Mouse (Mus musculus) lung, embryonic 16.5 days (tissue): ENCODE measurements around the gene 9930104L06Rik. TPM values are rescaled to one million over a fixed set of nuclear protein-coding genes. Genes with fewer than 3 reads are reported as not detected.
A peak's percentile ranks its signal among the peaks of the same experiment; 100 is the strongest.

Source experiments
- ATAC-seq: fragments of 200-750 bp; cut with Nextera tagmentation; 2 replicates; pipeline ENCODE4 v1.8.0; 2017; ENCODE audit warnings: low read depth, mild to moderate bottlenecking, moderate library complexity
- H3K27ac ChIP-seq: fragments of 300-500 bp; sonication (generic); 2 replicates; pipeline ENCODE4 v1.5.1; 2014; ENCODE audit warnings: mild to moderate bottlenecking, control low read depth, low read length
- H3K27me3 ChIP-seq: fragments of 300-500 bp; sonication (generic); 2 replicates; pipeline ENCODE4 v1.6.1; 2014; ENCODE audit warnings: low read depth, low read length, mixed read lengths; ENCODE audit not compliant: control insufficient read depth, insufficient read depth
- H3K36me3 ChIP-seq: fragments of 300-500 bp; sonication (generic); 2 replicates; pipeline ENCODE4 v1.6.1; 2014; ENCODE audit warnings: low read length; ENCODE audit not compliant: control insufficient read depth, insufficient read depth
- H3K4me1 ChIP-seq: fragments of 300-500 bp; sonication (generic); replicated peaks from 2 replicates; pipeline ENCODE4 v1.6.1; 2014; ENCODE audit warnings: low read length, mixed read lengths; ENCODE audit not compliant: control insufficient read depth, insufficient read depth
- H3K4me2 ChIP-seq: fragments of 300-500 bp; sonication (generic); 2 replicates; pipeline ENCODE4 v1.6.1; 2014; ENCODE audit warnings: low read depth, low read length, control low read depth
- H3K4me3 ChIP-seq: fragments of 300-500 bp; sonication (generic); 2 replicates; pipeline ENCODE4 v1.5.1; 2014; ENCODE audit warnings: mild to moderate bottlenecking, low read length, control low read depth
- H3K9ac ChIP-seq: fragments of 300-500 bp; sonication (generic); 2 replicates; pipeline ENCODE4 v1.6.1; 2014; ENCODE audit warnings: low read length, control low read depth
- H3K9me3 ChIP-seq: fragments of 300-500 bp; sonication (generic); 2 replicates; pipeline ENCODE4 v1.6.1; 2016; ENCODE audit warnings: low read length; ENCODE audit not compliant: control insufficient read depth
- WGBS: fragments of 180-500 bp; shearing (Covaris S2); extraction: QIAGEN DNeasy Blood & Tissue Kit; methylation state at CpG from one replicate; pipeline ENCODE4 v1.1.7; 2014; 5-methylcytosine and 5-hydroxymethylcytosine counted together
- polyA plus RNA-seq: library from polyadenylated mRNA; unstranded; fragments of >200 nt; fragmentation: Nextera tagmentation; extraction: Ambion mirVana; gene quantifications from 2 replicates; pipeline ENCODE4 v1.2.1, GENCODE M21; 2015

9930104L06Rik gene
- polyA plus RNA-seq, 1 experiment from 2014 or later, result 11.1 TPM

GRCm38 (mm10) chr4:124986739-124987710, 50.2 kb downstream of the 9930104L06Rik start:
- Histone ChIP-seq H3K9me3 (no peaks in the 10 kb centered on the region), H3K4me3 (peak overlapping the region; percentile 50), H3K36me3 (no peaks in the 10 kb centered on the region), H3K27me3 (peaks cover 66% of the 10 kb centered on the region), H3K4me1 (peaks cover 34% of the 10 kb centered on the region), H3K9ac (peak overlapping the region; percentile 60), H3K4me2 (peak overlapping the region; percentile 65), H3K27ac (no peak overlapping the region)
- WGBS, result 2% methylated on average over 49 of the region's 51 CpGs
- ATAC-seq, result 0 out of 2 replicates have a peak, but pooled peaks have one; percentile 8

GRCm38 (mm10) chr4:124987711-124988097, 50.9 kb downstream of the 9930104L06Rik start:
- H3K4me2 ChIP-seq, result no peak overlapping the region

GRCm38 (mm10) chr4:124988382-124988781, 51.5 kb downstream of the 9930104L06Rik start:
- Histone ChIP-seq H3K9ac (no peak overlapping the region), H3K27me3 (peaks cover 57% of the 10 kb centered on the region), H3K27ac (no peak overlapping the region), H3K4me2 (no peak overlapping the region), H3K36me3 (no peaks in the 10 kb centered on the region), H3K9me3 (no peaks in the 10 kb centered on the region), H3K4me3 (no peak overlapping the region), H3K4me1 (peaks cover 34% of the 10 kb centered on the region)
- 15% methylated on average over 9 of the region's 9 CpGs for WGBS
- ATAC-seq, result no peak

More at GRCm38 (mm10) chr4:124987711-124988097, 50.9 kb downstream of the 9930104L06Rik start:
- H3K9ac ChIP-seq, result no peak overlapping the region
- H3K9me3 ChIP-seq, result no peaks in the 10 kb centered on the region
- peaks cover 63% of the 10 kb centered on the region for H3K27me3 ChIP-seq
- no peak overlapping the region for H3K4me3 ChIP-seq
- no peaks in the 10 kb centered on the region for H3K36me3 ChIP-seq
- 13% methylated on average over 10 of the region's 10 CpGs for WGBS
- ATAC-seq, result no peak
- H3K4me1 ChIP-seq, result peaks cover 34% of the 10 kb centered on the region
- H3K27ac ChIP-seq, result no peak overlapping the region

- no peak overlapping the region for H3K27ac ChIP-seq
- ATAC-seq, result 0 out of 2 replicates have a peak, but pooled peaks have one; percentile 15
- peaks cover 43% of the 10 kb centered on the region for H3K27me3 ChIP-seq
- H3K9ac ChIP-seq, result no peak overlapping the region
- H3K9me3 ChIP-seq, result no peaks in the 10 kb centered on the region
- peak overlapping the region; percentile 42 for H3K4me2 ChIP-seq
- peaks cover 34% of the 10 kb centered on the region for H3K4me1 ChIP-seq
- H3K36me3 ChIP-seq, result no peaks in the 10 kb centered on the region
- WGBS, result 3% methylated on average over 20 of the region's 20 CpGs
- H3K4me3 ChIP-seq, result no peak overlapping the region
Observed at GRCm38 (mm10) chr4:124989787-124990253, 53.0 kb downstream of the 9930104L06Rik start.

- H3K36me3 ChIP-seq, result no peaks in the 10 kb centered on the region
- ATAC-seq, result no peak
- no peak overlapping the region for H3K4me3 ChIP-seq
- H3K9me3 ChIP-seq, result no peaks in the 10 kb centered on the region
- H3K4me1 ChIP-seq, result peaks cover 31% of the 10 kb centered on the region
- peaks cover 40% of the 10 kb centered on the region for H3K27me3 ChIP-seq
- no peak overlapping the region for H3K27ac ChIP-seq
- peak overlapping the region; percentile 42 for H3K4me2 ChIP-seq
- 7% methylated on average over 7 of the region's 7 CpGs for WGBS
- H3K9ac ChIP-seq, result no peak overlapping the region; the same call in 1 of the 2 replicates
Observed at GRCm38 (mm10) chr4:124990325-124990724, 53.5 kb downstream of the 9930104L06Rik start.

Other genes with a start within 250 kb of the 9930104L06Rik start
- gene Utp11, start 243.4 kb upstream of the 9930104L06Rik start, polyA plus RNA-seq, result 52.9 and 59.5 TPM in 2 replicates
- 6.6 and 8.0 TPM in 2 replicates for gene Fhl3, start 236.3 kb upstream of the 9930104L06Rik start, polyA plus RNA-seq
- gene Sf3a3, start 222.3 kb upstream of the 9930104L06Rik start, polyA plus RNA-seq, result 122 and 134 TPM in 2 replicates
- gene Inpp5b, start 195.2 kb upstream of the 9930104L06Rik start, polyA plus RNA-seq, result 36.0 and 40.3 TPM in 2 replicates
- gene Mtf1, start 134.9 kb upstream of the 9930104L06Rik start, polyA plus RNA-seq, result 12.6 and 12.8 TPM in 2 replicates
- 23.9 and 27.5 TPM in 2 replicates for gene Yrdc, start 86.4 kb upstream of the 9930104L06Rik start, polyA plus RNA-seq
- gene 1110065P20Rik, start 85.9 kb upstream of the 9930104L06Rik start, polyA plus RNA-seq, result 45.6 TPM in 2 replicates
- gene Maneal, start 74.9 kb upstream of the 9930104L06Rik start, polyA plus RNA-seq, result 0.18 and 0.33 TPM in 2 replicates
- gene Epha10, start 56.1 kb upstream of the 9930104L06Rik start, polyA plus RNA-seq, result not detected in 2 replicates
- 150 and 151 TPM in 2 replicates for gene Cdca8, start 2.3 kb downstream of the 9930104L06Rik start, polyA plus RNA-seq
- gene Rspo1, start 49.4 kb downstream of the 9930104L06Rik start, polyA plus RNA-seq, result 7.4 and 8.0 TPM in 2 replicates
- 70.6 and 70.8 TPM in 2 replicates for gene Gnl2, start 79.5 kb downstream of the 9930104L06Rik start, polyA plus RNA-seq
- gene Dnali1, start 128.7 kb downstream of the 9930104L06Rik start, polyA plus RNA-seq, result 4.6 and 6.6 TPM in 2 replicates
- gene Snip1, start 129.6 kb downstream of the 9930104L06Rik start, polyA plus RNA-seq, result 24.1 and 28.8 TPM in 2 replicates
- 48.9 and 49.7 TPM in 2 replicates for gene Meaf6, start 148.1 kb downstream of the 9930104L06Rik start, polyA plus RNA-seq
- gene Zc3h12a, start 190.8 kb downstream of the 9930104L06Rik start, polyA plus RNA-seq, result 0.55 and 0.58 TPM in 2 replicates